Mouse (Mus musculus) cerebellum, postnatal 4 days (tissue): ENCODE results near the gene Asic3.
A peak's percentile ranks its signal among the peaks of the same experiment; 100 is the strongest.

Experiments
- DNase-seq, 2 experiments: peaks; one replicate each; pipeline ENCODE4 v3.0.0; 2022; ENCODE audit warnings: low spot score in 2 of 2, mixed read lengths in 1 of 2

The Asic3 gene

DNA sequence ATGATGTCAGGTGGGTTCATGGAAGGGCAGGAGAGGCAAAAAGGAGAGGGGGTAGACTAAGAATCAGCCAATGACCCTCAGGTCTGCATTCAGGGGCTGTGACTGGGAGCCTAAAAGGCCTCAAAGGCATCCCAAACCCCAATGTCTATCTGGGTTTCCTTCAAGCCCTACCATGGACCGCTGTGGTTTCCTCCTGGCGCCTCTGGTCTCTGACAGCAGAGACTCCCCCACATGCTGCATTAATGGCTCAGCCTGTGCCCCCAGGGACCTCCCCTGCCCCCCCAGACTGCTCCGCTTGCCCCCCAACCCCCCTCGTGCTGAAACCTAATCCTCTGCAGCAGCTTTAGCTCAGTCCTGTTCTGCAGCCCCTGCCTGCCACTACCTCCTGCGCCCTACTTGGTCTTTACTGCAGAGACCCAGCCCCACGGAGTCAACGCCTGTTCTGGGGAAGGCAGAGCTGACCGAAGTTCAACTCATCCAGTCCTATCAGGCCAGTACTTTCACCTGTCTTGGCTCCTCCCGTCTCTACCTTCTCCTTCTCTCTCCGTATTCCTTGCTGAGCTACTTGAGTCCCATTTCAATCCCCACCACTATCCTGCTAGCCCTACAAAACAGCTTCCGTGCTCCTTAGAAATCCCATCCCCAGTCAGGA is at the start of gene Asic3:
TSS of gene Asic3 (plus strand) at position 351 of the 652 bp plus-strand sequence.
- DNase-seq: no peak

DNA sequence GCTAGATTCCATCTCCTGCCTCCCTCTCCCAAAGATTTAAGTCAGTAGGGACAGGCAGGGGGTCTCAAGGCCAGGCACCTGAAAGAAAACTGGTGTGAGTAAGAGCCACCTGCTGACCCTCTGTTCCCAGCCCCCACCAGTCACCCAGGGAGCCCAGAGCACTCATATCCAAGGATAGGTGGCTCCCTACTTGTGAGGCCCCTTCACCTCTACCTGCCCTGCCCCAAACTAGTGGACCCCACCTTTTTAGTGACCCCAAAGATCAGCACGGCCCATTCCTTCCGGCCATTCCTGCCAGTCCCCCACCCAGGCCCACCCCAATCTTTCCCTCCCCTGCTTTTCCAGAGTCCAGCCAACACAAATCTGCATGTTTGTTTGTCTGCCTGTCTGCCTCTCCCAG is 49.7 kb upstream of the Asic3 start:
- no peak for DNase-seq

DNA sequence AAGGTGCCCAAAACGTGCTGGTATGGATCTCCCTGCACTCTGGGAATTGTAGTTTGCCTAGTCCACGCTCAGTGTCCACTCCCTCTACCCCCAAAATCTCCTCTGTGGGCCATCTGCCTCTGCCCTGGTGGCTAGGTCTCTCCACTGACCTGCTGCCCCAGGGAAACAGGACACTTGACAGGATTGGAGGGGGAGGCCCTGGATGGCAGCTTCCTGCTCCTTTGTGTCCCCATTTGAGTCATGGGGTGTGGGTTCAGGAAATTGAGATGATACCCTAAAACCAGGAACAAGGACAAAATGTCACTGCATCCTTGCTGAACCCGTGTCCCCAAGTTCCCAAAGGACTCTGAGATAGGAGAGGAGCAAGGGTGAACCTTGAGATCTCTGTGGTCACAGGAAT is 49.1 kb upstream of the Asic3 start:
- DNase-seq: no peak

DNA sequence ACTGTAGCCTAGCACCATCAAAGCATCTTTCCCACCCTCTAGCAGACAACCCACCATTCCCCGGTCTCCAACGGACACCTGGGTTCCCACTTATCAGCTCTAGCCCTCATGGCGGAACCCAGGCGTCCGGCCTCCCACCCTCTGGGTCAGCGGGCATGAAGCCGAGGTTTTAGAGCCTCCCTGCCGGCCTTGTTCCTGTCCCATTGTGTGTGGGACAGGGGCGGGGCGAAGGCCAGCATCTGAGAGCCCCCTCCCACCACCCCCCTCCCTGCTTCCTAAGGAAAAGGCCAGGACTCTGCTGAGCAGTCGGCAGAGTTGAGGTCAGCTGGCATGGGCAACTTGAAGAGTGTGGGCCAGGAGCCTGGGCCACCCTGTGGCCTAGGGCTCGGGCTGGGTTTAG is 48.7 kb upstream of the Asic3 start, which contains the start of gene Nos3:
TSS of gene Nos3 (plus strand) at position 303 of the 400 bp plus-strand sequence.
- DNase-seq: no peak

DNA sequence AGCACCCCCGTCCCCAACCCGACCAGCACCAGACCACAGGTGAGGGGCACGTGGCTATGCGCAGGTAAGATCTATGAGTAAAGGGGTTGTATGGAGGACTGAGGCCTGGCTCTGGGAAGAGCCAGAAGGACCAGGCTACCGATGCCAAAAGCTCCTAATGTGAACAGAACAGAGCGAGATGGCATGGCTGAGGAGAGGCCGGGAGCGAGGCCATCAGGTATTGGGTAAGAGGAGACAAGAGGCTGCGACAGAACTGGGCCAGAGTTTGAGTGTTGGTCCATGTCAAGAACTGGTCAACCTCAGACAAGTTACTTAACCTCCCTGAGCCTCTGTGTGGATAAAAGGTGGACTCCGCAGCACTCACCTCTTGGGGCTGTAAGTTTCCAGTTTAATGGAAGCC is 48.2 kb upstream of the Asic3 start:
- DNase-seq: no peak

DNA sequence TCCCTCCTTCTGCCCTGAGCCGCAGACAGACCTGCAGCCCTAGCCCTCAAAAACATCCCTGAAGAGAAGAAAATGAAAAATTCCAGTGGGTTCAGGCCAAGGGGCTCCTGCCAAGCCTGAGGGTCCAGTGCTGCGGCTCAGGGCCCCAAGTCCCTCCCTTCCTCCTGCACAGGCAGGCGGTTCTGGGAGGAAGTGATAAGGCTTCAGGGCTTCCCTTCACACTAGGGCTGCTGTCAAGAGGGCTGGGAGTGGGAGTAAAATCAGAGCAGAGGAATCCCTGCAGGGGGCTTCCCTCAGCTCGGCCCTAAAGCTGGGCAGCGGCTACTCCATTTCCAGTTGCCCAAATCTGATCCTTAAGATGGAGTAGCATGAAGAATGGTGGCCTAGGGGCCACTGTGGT is 47.7 kb upstream of the Asic3 start:
- no peak for DNase-seq

DNA sequence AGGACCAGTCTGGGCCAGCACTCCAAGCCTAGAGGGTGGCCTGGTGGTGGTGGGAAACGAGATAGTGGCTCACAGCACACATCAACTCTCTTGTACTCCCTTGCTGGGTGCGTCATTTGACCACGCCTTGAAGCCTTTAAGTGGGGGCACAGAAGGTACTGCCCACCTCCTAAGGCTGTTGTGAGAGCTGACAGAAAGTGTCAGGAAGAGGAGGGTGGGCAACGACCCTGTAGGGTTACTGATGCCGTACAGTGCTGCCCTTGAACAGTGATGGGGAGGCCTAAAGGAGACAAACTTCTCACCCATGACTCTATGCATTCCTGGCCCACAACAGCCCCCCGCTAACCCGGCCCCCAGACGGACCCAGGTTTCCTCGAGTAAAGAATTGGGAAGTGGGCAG is 46.8 kb upstream of the Asic3 start:
- no peak for DNase-seq

DNA sequence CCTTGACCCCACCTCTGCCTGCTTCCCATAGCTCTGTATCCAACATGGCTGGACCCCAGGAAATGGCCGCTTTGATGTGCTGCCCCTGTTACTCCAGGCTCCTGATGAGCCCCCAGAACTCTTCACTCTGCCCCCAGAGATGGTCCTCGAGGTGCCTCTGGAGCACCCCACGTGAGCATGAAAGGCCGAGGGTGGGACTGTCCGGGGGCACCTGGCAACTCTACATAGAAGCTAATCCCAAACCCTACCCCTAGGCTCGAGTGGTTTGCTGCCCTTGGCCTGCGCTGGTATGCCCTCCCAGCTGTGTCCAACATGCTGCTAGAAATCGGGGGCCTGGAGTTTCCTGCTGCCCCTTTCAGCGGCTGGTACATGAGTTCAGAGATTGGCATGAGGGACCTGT is 43.4 kb upstream of the Asic3 start:
- no peak for DNase-seq

DNA sequence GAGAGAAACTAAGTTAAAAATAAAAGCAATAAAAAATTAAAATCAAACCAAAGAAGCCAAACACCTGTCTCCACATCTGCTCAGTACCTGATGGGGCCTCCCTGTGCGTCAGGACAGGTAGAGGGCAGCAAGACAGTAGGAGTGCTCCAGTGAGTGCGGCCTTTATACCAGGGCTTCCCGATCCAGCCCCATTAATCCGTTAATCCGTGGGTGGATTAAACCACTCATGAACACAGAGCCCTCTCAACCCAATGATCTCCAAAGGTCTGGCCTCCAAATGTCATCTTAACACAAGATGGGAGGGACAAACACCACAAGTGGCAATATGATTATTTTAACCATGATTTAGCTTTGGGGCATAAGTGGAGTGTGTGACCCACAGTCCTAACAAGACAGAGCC is 39.4 kb upstream of the Asic3 start:
- DNase-seq: no peak

DNA sequence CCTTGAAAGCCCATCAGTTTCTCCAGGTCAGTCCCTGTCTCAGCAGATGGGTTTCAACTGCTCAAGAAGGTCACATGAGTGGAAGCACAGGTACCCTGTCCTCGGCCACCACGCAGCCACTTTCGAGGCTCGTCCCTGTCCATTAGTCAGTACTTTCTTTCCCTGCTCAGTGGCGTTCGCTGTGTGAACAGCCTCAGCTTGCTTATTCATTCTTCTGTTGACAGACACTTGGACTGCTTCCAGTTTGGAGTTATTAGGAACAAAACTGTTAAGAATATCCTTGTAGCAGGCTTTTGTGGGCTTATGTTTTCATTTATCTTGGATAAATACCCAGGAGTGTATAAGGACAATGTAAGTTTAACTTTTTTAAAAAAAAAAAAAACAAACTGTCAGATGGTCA is 39.0 kb upstream of the Asic3 start:
- DNase-seq: no peak

DNA sequence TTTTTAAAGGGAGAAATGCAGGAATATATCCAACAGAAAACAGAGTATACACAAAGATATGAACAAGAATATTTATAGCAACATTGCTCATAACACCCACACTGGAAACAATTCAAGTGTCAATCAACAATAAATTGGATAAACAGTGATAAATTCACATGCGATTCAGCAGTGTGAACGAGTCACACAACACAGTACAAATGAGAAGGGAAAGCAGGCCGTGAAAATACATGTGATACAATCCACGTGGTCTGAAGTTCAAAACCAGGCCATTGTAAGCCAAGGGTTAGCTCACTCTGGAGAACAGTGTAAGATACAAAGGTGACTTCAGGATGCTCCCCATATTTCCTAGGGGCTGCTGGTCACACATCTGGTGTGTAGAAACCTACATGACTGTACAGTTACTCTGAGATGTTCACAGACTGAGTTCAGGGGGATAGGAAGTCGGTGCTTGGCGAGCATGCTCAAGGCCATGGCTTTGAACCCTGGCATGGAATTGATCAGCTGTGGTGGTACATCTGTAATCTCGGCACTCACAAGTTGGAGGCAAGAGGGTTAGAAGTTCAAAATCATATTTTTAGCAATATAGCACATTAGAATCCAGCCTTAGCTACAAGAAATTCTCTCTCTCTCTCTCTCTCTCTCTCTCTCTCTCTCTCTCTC is 38.4 kb upstream of the Asic3 start:
- DNase-seq: no peak

DNA sequence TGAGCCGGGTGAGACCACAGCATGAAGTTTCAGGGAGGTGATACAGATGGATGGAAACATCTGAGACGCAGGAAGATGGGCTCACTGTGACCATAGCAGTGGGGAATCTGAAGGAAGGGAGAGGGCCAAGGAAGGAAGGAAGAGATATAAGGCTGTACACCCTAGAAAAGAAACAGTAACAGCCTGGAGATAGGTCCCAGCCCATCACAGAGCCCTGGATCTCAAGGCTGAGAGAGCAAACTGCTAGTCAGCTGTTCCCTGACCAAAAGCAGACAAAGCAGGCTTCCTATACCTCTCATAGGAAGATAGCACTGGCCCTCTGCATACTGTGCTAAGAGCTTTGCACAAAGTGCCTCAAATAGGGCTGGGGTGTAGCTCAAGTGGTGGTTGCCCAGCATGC is 34.5 kb upstream of the Asic3 start:
- no peak for DNase-seq

DNA sequence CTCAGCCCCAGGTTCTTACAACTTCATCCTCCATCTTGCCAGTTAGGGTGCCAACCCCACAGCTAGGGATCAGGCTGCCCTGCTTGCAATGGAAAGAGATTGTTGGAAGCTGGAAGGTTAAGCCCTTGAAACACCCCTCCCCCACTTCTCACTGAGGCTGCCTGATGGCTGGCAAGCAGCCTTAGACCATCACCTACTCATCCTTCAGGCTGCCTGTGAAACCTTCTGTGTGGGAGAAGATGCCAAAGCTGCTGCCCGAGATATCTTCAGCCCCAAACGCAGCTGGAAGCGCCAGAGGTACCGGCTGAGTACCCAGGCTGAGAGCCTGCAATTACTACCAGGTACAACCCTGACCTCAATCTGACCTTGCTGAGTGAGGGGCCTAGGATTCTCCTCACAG is 33.7 kb upstream of the Asic3 start:
- no peak for DNase-seq

DNA sequence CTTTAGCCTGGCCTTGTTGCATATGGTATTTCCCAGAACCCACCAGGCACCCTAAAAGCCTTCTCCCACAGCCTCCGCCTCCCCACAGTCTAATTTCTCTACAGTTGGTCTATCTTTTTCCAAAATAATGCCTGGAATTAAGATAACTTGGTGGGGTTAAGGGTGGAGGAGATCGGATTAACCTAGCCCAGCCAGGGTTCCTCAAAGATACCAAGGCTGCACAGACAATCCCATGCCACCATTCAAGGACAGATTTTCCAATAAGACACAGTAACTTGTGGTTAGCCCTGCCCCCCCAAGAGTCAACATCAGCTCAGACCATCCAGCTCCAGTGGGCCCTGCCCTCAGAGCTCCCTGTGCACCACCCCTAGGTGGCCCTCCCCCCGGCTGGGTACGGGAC is 32.7 kb upstream of the Asic3 start:
- DNase-seq: no peak

DNA sequence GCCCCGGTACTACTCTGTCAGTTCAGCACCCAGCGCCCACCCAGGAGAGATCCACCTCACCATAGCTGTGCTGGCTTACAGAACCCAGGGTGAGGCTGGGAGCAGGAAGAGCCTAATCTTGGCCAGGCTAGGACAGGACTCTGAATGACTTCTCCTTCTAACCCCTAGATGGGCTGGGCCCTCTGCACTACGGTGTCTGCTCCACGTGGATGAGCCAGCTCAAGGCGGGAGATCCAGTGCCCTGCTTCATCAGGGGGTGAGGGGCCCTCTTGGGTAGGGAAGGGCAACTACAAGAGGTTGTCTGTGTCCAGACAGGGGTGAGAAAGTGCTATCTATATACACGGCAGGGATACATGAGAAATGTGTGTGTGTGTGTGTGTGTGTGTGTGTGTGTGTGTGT is 31.7 kb upstream of the Asic3 start:
- DNase-seq: no peak

DNA sequence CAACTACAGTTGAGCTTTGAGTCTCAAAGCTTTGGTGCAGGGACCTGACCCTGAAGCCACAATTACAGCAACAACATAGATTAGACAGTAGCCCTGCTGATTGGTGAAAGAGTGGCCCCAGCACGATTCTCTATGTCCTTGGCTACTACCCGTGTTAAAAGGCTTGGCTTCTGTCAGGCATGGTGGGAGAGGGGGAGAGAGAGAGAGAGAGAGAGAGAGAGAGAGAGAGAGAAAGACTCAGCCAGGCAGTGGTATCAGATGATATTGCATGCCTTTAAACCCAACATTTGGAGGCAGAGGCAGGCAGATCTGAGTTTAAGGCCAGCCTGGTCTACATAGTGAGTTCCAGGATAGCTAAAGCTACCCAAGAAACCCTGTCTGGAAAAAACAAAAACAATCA is 31.2 kb upstream of the Asic3 start:
- DNase-seq: no peak

DNA sequence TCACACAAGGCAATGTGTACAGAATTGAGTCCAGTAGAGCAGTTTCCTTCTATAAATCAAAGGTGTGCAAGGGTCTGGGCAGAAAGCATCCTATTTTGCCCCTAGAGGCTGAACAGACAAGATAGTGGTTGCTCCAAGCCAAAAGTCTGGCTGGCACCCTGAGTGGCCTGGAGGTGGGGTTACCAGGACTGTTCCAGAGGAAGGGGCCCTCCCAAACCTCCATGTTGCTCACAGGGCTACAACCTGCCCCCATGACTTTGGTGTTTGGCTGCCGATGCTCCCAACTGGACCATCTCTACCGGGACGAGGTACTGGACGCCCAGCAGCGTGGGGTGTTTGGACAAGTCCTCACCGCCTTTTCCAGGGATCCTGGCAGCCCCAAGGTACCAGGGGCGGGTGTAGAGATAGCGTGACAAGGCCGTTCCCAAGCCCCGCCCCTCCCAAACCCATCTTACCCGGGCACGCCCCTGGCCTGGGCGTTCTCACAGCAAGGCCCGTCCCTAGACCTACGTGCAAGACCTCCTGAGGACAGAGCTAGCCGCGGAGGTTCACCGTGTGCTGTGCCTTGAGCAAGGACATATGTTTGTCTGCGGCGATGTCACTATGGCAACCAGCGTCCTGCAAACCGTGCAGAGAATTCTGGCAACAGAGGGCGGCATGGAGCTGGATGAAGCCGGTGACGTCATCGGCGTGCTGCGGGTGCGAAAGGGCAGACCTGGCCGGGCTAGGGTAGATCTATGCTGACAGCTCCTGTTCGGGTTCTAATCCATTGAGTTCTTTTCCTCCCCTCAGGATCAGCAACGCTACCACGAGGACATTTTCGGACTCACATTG is 29.9 kb upstream of the Asic3 start:
- peak; percentile 83 to 92 for DNase-seq

DNA sequence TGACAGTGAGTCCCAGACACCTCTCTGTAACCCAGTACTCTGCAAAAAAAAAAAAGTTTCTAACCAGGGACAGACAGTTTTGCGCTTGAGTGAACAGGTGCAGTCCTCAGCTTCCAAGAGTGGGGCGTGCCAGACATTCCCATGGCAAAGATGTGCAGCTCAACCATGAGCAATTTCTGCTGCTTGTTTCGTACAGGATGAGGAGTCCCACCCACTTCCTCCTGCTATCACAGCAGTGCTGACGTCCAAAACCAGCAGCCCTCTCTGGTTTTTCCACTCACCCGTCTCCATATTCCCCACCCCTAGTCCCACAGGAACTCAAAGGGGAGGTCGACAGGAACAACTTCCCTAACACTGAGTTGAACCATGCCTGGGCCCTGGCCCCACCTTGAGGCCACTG is 28.8 kb upstream of the Asic3 start:
- DNase-seq: no peak

DNA sequence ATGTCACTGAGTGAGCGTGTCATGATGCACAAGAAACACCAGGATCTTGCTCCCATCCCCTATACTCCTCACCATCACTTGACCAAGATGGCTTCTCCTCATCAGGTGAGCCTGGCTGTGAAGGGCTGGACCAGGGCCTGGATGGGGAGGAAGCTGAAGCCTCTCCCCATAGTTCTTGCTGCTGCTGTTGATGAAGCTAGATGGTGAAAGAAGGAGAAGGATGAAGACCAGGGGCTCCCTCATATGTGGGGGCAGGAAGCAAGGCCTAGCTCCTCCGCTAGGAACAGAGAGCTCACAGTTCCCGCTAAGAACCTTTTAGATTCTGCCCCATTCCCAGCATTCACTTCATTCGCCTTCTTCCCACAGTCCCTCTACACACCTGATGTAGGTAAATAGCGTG is 27.8 kb upstream of the Asic3 start:
- DNase-seq: no peak

DNA sequence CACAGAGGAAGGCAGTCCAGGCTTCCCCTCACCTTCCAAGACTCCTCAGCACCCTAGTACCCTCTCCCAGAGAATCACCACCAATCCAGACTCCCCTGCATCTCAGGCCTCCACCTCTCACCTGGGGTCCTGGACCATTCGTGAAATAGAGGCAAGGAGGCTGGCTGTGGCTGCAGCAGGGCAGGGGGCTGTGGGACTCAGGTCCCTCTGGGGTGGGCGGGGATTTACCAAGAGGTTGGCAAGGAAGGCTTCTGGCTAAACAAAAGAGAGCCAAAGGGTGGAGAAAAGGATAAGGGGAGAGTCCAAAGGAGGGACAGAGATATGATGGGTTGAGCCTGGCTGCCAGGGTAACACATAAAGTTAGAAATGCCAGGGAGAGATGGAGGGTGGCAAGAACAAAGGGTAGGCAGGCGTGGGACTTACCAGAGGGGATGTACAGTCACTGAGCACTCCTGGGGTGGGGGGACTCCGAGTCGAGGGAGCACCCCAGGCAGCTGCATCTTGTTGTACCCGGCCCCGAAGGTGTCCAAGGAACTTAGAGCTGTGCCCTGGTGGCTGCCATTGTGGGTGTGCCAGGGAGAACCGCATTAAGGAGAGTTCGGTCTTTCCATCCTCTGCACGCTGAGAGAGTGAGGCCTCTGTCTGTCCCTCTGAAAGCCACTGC is 27.2 kb upstream of the Asic3 start:
- DNase-seq: no peak

DNA sequence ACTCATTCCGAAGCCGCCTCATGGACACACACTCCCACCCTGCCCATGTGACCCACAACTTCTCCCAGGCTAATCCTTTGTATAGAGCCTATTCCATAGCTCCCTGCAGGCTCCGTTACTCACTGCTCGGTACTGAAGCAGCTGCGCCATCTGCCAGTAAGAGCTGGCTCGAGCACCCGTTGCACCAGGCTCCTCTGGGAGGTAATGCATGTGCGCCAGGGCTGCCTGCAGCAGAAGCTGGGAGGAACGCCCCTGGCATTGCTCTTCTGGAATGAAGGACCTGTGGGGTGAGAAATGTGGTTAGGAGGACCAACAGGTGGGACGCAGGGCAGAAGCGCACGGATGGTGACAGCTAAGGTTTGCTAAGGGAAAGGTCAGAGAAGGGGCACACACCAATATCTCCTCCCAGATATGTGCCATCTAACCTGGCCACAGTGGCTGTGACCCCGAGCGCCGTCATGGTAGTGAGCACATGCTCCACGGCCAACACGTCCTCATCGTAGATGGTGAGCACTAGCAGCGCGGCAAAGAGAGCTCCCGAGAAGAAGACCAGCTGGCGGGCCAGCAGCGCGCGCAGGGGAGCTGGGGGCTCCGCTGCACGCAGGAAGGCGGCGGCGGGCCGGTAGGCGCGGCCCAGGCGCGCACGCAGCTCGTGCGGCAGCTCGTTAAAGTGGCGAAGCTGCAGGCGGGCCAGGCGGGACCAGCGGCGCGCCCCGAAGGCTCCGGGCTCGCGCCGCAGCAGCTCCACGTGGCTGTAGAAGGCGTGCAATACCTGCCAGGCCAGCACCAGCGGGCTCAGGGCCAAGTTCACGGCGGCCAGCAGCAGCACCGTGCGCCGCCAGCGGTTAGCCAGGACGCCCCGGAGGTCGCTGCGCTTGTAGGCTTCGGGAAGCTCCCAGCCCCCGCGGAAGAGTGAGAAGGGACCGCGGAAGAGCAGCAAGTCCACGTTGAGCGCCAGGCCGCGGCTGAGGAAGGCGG is 25.6 kb upstream of the Asic3 start:
- peak in 1 of 2 experiments; percentile 47 for DNase-seq
